Mouse (Mus musculus) lung, adult 2 months (tissue): ENCODE results near the gene Ranbp2.

Experiments used
- CTCF ChIP-seq: fragments of 200-500 bp; IDR thresholded peaks from 2 replicates; pipeline ENCODE4 v1.5.1; 2011; ENCODE audit warnings: mild to moderate bottlenecking, low read length, control low read depth; ENCODE audit not compliant: insufficient read depth
- POLR2A ChIP-seq: fragments of 200-500 bp; IDR thresholded peaks from 2 replicates; pipeline ENCODE4 v1.6.1; 2011; ENCODE audit warnings: low read depth, mild to moderate bottlenecking, control low read depth, low read length, borderline replicate concordance; ENCODE audit errors: extremely low read depth

DNA sequence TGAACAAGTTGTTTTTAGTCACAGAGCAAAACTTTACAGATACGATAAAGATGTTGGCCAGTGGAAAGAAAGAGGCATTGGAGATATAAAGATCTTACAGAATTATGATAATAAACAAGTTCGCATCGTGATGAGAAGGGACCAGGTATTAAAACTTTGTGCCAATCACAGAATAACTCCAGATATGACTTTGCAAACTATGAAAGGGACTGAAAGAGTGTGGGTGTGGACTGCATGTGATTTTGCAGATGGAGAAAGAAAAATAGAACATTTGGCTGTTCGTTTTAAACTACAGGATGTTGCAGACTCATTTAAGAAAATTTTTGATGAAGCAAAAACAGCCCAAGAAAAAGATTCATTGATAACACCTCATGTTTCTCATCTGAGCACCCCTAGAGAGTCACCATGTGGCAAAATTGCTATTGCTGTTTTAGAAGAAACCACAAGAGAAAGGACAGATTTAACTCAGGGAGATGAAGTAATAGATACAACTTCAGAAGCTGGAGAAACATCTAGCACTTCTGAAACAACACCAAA, 33.3 kb downstream of the Ranbp2 start:
- TF ChIP-seq POLR2A, result no peak
- TF ChIP-seq CTCF, result no peak
